Mouse (Mus musculus) C2C12 (cell line): ENCODE results near the gene Pbx4.

Experiments
- CEBPB ChIP-seq: IDR thresholded peaks from one replicate; pipeline ENCODE4 v1.6.1; 2011; ENCODE audit warnings: low read depth, mild to moderate bottlenecking, control low read depth, moderate library complexity
- CTCF ChIP-seq: IDR thresholded peaks from one replicate; pipeline ENCODE4 v1.5.1; 2011; ENCODE audit not compliant: control insufficient read depth, insufficient read depth, insufficient read length
- MAX ChIP-seq: IDR thresholded peaks from one replicate; pipeline ENCODE4 v1.6.1; 2011; ENCODE audit warnings: mild to moderate bottlenecking, control low read depth
- MYOD1 ChIP-seq: IDR thresholded peaks from one replicate; pipeline ENCODE4 v1.6.1; 2011; ENCODE audit warnings: low read depth; ENCODE audit not compliant: control insufficient read depth, insufficient read length
- USF1 ChIP-seq: IDR thresholded peaks from one replicate; pipeline ENCODE4 v1.6.1; 2011; ENCODE audit warnings: low read depth, mild to moderate bottlenecking, control low read depth, moderate library complexity

GRCm38 (mm10) chr8:69900895-69901451 is 68.7 kb downstream of the Pbx4 start:
- no peak for TF ChIP-seq CTCF
- TF ChIP-seq MYOD1 = no peak
- no peak for TF ChIP-seq USF1
- no peak for TF ChIP-seq MAX
- no peak for TF ChIP-seq CEBPB
